Mouse (Mus musculus): ENCODE results near the gene Man2b1.
A peak's percentile ranks its signal among the peaks of the same experiment; 100 is the strongest.
"Not testable (repeated sequence)": the region's sequence is repeated elsewhere in the genome, so short reads cannot be mapped to it uniquely, and the experiment has no call there.

The Man2b1 gene

GRCm38 (mm10) chr8:85074167-85074566, 8.9 kb upstream of the Man2b1 start:
- no peak for DNase-seq (ENCODE audit: low read depth, low spot score)

DNA sequence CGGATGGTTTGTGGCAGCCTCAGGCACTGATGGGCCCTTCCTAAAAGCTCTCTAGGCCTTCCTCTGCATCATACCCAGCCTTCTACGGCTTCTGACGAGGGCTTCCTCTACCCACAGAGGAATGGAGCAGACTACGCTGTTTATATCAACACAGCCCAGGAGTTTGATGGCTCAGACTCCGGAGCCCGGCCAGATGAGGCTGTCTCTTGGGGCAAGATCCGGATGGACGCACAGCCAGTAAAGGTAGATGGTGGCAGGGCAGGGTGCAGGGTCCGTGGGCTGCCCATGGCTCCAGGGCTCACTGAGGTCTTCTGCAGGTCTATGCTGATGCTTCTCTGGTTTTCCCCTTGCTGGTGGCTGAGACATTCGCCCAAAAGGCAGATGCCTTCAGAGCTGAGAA, 8.5 kb upstream of the Man2b1 start:
- no peak for DNase-seq (ENCODE audit: low read depth, low spot score)

- DNase-seq (ENCODE audit: low read depth, low spot score), result no peak
Measured at GRCm38 (mm10) chr8:85076001-85076400, 7.1 kb upstream of the Man2b1 start.

- DNase-seq (ENCODE audit: low read depth, low spot score), result peak; percentile 50
Measured at GRCm38 (mm10) chr8:85076993-85077392, 6.1 kb upstream of the Man2b1 start.

GRCm38 (mm10) chr8:85080214-85080531, 2.9 kb upstream of the Man2b1 start:
- no peak for DNase-seq (ENCODE audit: low read depth, low spot score)

- peak; percentile 60 for DNase-seq (ENCODE audit: low read depth, low spot score)
Measured at GRCm38 (mm10) chr8:85080532-85081215, 2.4 kb upstream of the Man2b1 start, which contains the start of gene Wdr83os. Gene Wdr83os (plus strand): TSS chr8:85080740.

DNA sequence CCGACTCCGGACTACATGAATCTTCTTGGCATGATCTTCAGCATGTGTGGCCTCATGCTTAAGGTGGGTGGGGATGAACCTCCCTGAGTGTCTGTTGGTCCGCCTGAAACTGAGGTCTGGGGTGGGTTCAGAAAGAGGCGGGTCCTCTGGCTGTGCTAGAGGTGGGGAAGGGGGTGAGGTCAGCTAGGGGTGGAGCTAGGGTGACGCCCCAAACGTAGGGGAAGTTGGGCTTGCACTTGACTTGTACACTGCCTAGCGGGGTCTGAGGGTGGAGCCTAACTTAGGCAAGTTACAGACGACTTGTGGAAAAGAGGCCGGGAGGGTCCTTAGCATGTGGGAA, 1.9 kb upstream of the Man2b1 start, which contains the start of gene Wdr83:
Gene Wdr83, minus strand, starts transcription at position 91 of the 340 bp plus-strand sequence.
- DNase-seq (ENCODE audit: low read depth, low spot score), result no peak

DNA sequence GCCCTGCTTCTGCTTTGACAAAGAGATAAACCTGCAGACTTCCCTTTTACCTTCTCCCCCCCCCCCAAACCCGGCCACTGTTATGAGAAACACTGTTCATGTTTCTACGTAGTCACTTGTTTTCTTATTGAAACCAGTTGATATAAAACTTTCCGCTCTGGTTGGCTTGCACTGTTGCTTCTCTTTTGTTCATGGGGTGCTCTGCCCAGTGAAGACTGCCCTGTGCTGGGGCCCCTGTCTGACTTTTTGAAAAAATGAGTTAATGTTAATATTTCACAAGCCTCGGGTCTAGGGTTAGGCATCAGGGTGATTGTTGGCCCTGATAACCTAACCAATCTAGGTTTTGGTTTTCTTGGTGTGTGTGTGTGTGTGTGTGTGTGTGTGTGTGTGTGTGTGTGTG, 901 bp upstream of the Man2b1 start:
- DNase-seq (ENCODE audit: low read depth, low spot score), result not testable (repeated sequence)

DNA sequence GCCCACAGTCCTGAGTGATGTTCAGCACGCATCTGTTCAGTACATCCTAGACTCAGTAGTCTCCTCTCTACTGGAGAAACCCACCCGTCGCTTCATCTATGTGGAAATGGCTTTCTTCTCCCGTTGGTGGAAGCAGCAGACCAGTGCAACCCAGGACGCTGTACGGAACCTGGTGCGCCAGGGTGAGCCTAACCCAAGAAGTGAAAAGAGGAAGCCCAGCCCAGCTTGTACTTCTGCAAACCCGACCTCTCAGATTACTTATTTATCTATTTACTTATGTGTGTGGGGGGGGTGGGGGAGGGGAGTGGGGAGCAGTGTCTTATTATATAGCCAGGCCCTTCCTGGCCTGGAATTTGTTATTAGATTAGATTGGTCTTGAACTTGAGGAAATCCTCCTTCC, 1.6 kb downstream of the Man2b1 start:
- no peak for DNase-seq (ENCODE audit: low read depth, low spot score)

- DNase-seq (ENCODE audit: low read depth, low spot score), result no peak
Measured at GRCm38 (mm10) chr8:85086238-85086637, 3.2 kb downstream of the Man2b1 start.

GRCm38 (mm10) chr8:85088771-85089170, 5.7 kb downstream of the Man2b1 start:
- no peak for DNase-seq (ENCODE audit: low read depth, low spot score)

- no peak for DNase-seq (ENCODE audit: low read depth, low spot score)
Measured at GRCm38 (mm10) chr8:85090856-85091255, 7.8 kb downstream of the Man2b1 start.

GRCm38 (mm10) chr8:85091526-85092090, 8.5 kb downstream of the Man2b1 start:
- no peak for DNase-seq (ENCODE audit: low read depth, low spot score)

GRCm38 (mm10) chr8:85095051-85095450, 12.0 kb downstream of the Man2b1 start:
- DNase-seq (ENCODE audit: low read depth, low spot score), result no peak

DNA sequence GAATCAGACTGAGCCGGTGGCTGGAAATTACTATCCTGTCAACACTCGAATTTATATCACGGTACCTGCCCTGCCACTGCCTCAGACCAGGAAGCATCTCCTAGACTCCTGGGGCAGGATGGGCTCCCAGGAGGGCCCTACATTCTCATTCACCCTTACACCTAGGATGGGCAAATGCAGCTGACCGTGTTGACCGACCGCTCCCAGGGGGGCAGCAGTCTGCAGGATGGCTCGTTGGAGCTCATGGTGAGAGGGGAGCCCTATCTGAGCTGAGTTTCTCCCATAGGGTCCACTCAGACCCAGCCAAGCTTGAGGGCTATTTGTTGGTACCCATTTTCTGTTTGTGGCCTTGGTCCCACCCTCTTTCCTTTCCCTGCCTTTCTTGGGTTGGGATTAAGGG, 12.5 kb downstream of the Man2b1 start:
- DNase-seq (ENCODE audit: low read depth, low spot score), result no peak

DNA sequence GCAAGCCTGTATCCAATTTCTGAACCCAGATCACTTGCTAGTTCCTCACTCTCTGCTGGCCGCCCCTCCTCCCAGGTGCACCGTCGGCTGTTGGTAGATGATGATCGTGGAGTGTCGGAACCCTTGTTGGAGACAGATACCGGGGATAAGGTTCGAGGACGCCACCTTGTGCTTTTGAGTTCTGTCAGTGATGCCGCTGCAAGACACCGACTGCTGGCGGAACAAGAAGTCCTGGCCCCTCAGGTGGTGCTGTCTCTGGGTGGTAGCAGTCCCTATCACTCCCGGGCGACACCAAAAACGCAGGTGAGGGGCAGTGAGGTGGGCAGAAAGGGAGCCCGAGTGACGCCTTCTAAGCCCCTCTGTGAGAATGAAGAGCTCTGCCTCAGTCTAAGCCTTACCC, 13.1 kb downstream of the Man2b1 start:
- DNase-seq (ENCODE audit: low read depth, low spot score), result no peak

DNA sequence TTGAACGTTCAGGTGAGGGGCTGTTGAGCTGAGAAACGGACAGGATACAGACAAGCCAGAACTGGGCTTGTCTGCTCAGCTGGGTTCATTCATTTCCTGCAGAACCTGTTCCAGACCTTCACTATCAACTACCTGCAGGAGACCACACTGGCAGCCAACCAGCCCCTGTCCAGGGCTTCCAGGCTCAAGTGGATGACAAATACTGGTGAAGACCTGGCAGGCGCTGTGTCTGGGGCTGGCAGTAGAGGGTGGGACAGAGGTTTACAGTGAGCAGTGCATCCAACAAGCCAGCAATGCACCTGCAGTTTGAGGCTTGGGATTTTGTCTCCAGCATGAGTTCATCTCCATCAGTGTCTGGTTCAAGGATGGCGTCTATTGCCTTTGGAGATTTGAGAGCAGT, 13.8 kb downstream of the Man2b1 start:
- DNase-seq (ENCODE audit: low read depth, low spot score), result no peak

DNA sequence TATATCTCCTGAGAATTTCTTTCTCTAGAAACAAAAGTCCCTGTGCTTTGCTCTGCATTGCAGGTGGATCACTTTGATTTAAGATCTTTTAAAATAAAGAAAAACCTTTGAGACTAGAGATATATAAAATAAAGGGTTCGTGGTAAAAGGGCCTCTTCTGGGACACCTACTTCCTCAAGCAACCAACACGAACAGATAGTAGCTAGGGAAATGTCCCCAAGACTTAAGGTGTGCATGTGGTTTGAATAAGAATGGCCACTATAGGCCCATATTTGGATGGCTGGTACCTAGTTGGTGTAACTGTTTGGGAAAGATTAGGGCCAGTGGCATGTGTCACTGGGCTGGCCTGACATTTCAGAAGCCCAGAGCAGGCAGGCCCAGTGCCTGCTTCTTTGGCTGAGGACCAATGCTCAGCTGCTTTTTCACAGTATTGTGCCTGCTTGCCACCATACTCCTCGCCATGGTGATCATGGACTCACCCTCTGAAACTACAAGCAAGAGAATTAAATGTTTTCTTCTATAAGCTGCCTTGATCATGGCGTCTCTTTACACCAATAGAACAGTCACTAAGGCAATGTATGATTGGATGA, 17.1 kb downstream of the Man2b1 start:
- no peak for DNase-seq (ENCODE audit: low read depth, low spot score)

- no peak for DNase-seq (ENCODE audit: low read depth, low spot score)
Measured at GRCm38 (mm10) chr8:85113241-85113640, 30.2 kb downstream of the Man2b1 start.

GRCm38 (mm10) chr8:85115501-85115900, 32.4 kb downstream of the Man2b1 start:
- no peak for DNase-seq (ENCODE audit: low read depth, low spot score)

DNA sequence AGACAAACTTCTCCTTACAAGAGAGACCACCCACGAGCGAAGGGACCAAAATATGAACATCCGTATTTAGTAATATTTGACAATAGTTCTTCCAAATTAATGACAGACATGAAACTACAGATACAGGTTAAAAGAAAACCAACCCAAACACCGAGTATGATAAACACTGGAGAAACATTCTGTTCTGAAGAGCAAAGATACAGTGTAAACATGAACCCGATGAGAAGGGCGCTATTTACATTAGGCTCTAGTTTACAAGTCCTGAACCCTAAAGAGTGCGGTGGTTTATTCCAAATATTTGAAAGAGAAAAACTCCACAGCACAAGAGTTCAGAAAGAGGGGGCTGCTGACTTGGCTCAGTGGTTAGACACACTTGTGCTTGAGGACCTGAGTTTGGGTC, 33.9 kb downstream of the Man2b1 start:
- DNase-seq (ENCODE audit: low read depth, low spot score), result no peak

- peak; percentile 75 for DNase-seq (ENCODE audit: low read depth, low spot score)
Measured at GRCm38 (mm10) chr8:85119052-85119981, 36.2 kb downstream of the Man2b1 start.

Measured in brain, embryonic 18.5 days (tissue).